Mouse (Mus musculus) hindbrain, embryonic 14.5 days (tissue): ENCODE results near the gene Scd2. TPM values are rescaled to one million over a fixed set of nuclear protein-coding genes. Genes with fewer than 3 reads are reported as not detected.

Experiments used
- ATAC-seq: fragments of 200-750 bp; cut with Nextera tagmentation; 2 replicates; pipeline ENCODE4 v1.8.0; 2017; ENCODE audit warnings: moderate number of reproducible peaks, mild to moderate bottlenecking, moderate TSS enrichment, moderate library complexity; ENCODE audit not compliant: low FRiP score
- DNase-seq: peaks from one replicate; pipeline ENCODE4 v3.0.0-alpha.2; 2015; ENCODE audit warnings: low spot score
- H3K27ac ChIP-seq: fragments of 300-500 bp; sonication (generic); 2 replicates; pipeline ENCODE4 v1.5.1; 2014; ENCODE audit warnings: mild to moderate bottlenecking, moderate library complexity
- H3K27me3 ChIP-seq: fragments of 300-500 bp; sonication (generic); 2 replicates; pipeline ENCODE4 v1.6.1; 2014; ENCODE audit warnings: mild to moderate bottlenecking, low read length, mixed read lengths; ENCODE audit not compliant: control insufficient read depth, insufficient read depth
- H3K36me3 ChIP-seq: fragments of 300-500 bp; sonication (generic); replicated peaks from 2 replicates; pipeline ENCODE4 v1.6.1; 2014; ENCODE audit not compliant: control insufficient read depth, insufficient read depth
- H3K4me1 ChIP-seq: fragments of 300-500 bp; sonication (generic); replicated peaks from 2 replicates; pipeline ENCODE4 v1.6.1; 2014; ENCODE audit warnings: antibody characterized with exemption, low read length, mixed read lengths; ENCODE audit not compliant: control insufficient read depth, insufficient read depth
- H3K4me2 ChIP-seq: fragments of 300-500 bp; sonication (generic); replicated peaks from 2 replicates; pipeline ENCODE4 v1.6.1; 2014; ENCODE audit warnings: mild to moderate bottlenecking, moderate library complexity
- H3K4me3 ChIP-seq: fragments of 300-500 bp; sonication (generic); replicated peaks from 2 replicates; pipeline ENCODE4 v1.5.1; 2014; ENCODE audit warnings: mild to moderate bottlenecking, low read length
- H3K9ac ChIP-seq: fragments of 300-500 bp; sonication (generic); 2 replicates; pipeline ENCODE4 v1.6.1; 2014
- H3K9me3 ChIP-seq: fragments of 300-500 bp; sonication (generic); 2 replicates; pipeline ENCODE4 v1.6.1; 2016; ENCODE audit warnings: low read length; ENCODE audit not compliant: control insufficient read depth
- WGBS: fragments of 180-500 bp; shearing (Covaris S2); extraction: QIAGEN DNeasy Blood & Tissue Kit; methylation state at CpG from one replicate; pipeline ENCODE4 v1.1.7; 2014; 5-methylcytosine and 5-hydroxymethylcytosine counted together
- polyA plus RNA-seq: library from polyadenylated mRNA; unstranded; fragments of >200 nt; fragmentation: Nextera tagmentation; extraction: Ambion mirVana; gene quantifications from 2 replicates; pipeline ENCODE4 v1.2.1, GENCODE M21; 2014

The Scd2 gene
- polyA plus RNA-seq, 1 experiment from 2014 or later: 323 TPM

GRCm38 (mm10) chr19:44312007-44312360, 18.5 kb downstream of the Scd2 start:
- ATAC-seq (no peak; the same call in 1 of the 2 replicates), DNase-seq (no peak)
- H3K36me3 ChIP-seq: peaks cover 16% of the 10 kb centered on the region
- H3K9ac ChIP-seq: no peak overlapping the region
- no peak overlapping the region for H3K27ac ChIP-seq
- 8% methylated on average over 4 of the region's 4 CpGs for WGBS
- H3K4me2 ChIP-seq: no peak overlapping the region
- no peak overlapping the region for H3K4me3 ChIP-seq
- no peaks in the 10 kb centered on the region for H3K9me3 ChIP-seq
- H3K27me3 ChIP-seq: no peaks in the 10 kb centered on the region
- H3K4me1 ChIP-seq: peaks cover 18% of the 10 kb centered on the region

- Histone ChIP-seq H3K4me2 (no peak overlapping the region), H3K9me3 (no peaks in the 10 kb centered on the region), H3K4me3 (no peak overlapping the region), H3K27me3 (no peaks in the 10 kb centered on the region), H3K9ac (no peak overlapping the region), H3K4me1 (peaks cover 18% of the 10 kb centered on the region), H3K27ac (no peak overlapping the region), H3K36me3 (peaks cover 5% of the 10 kb centered on the region)
- DNase-seq (no peak), ATAC-seq (no peak)
- WGBS: 74% methylated on average over 3 of the region's 3 CpGs
Observed at GRCm38 (mm10) chr19:44313066-44313465, 19.6 kb downstream of the Scd2 start.

DNA sequence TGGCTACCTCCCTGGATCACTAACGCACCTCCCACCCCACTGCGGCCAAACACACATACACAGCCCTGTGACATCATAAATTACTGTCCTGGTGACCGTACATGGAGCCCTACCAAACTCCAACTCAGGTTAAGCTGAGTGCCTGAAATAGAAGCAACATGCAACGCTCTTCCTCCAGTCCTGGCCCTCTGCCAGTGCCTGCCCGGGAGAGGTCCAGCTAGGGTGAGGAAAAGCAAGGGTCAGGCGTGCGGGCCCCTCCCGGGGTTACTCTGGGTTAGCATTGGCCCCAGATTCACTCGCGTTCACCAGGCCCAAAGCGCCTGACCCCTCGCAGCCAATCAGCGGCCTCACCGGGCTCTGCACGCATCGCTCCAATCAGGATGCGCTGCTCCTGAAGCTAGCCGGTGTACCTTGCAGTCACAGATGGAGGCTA, 20.9 kb downstream of the Scd2 start:
- Histone ChIP-seq H3K4me2 (peak overlapping the region; percentile 77), H3K36me3 (no peaks in the 10 kb centered on the region; the same call in 1 of the 2 replicates), H3K9ac (peak overlapping the region; percentile 62), H3K27ac (peak overlapping the region; percentile 22), H3K9me3 (no peaks in the 10 kb centered on the region), H3K4me1 (peaks cover 18% of the 10 kb centered on the region), H3K4me3 (peak overlapping the region; percentile 44), H3K27me3 (no peaks in the 10 kb centered on the region)
- ATAC-seq (peak; percentile 90), DNase-seq (peak; percentile 68)
- WGBS: 3% methylated on average over 18 of the region's 18 CpGs

GRCm38 (mm10) chr19:44314871-44315414, 21.5 kb downstream of the Scd2 start:
- Histone ChIP-seq H3K36me3 (no peaks in the 10 kb centered on the region), H3K9me3 (no peaks in the 10 kb centered on the region), H3K4me2 (peak overlapping the region; percentile 77), H3K4me3 (peak overlapping the region; percentile 44), H3K9ac (peak overlapping the region; percentile 62), H3K27ac (no peak overlapping the region; the same call in none of the 2 replicates), H3K27me3 (no peaks in the 10 kb centered on the region), H3K4me1 (peaks cover 18% of the 10 kb centered on the region)
- ATAC-seq: peak; percentile 66
- DNase-seq: no peak
- WGBS: under 1% methylated on average over 11 of the region's 11 CpGs

GRCm38 (mm10) chr19:44316752-44317315, 23.4 kb downstream of the Scd2 start:
- H3K27ac ChIP-seq: no peak overlapping the region
- no peak overlapping the region for H3K9ac ChIP-seq
- no peak overlapping the region for H3K4me3 ChIP-seq
- no peaks in the 10 kb centered on the region for H3K9me3 ChIP-seq
- no peaks in the 10 kb centered on the region for H3K27me3 ChIP-seq
- no peak for DNase-seq
- no peaks in the 10 kb centered on the region for H3K36me3 ChIP-seq
- no peak for ATAC-seq
- 78% methylated on average over 5 of the region's 5 CpGs for WGBS
- peaks cover 8% of the 10 kb centered on the region for H3K4me1 ChIP-seq
- H3K4me2 ChIP-seq: no peak overlapping the region

DNA sequence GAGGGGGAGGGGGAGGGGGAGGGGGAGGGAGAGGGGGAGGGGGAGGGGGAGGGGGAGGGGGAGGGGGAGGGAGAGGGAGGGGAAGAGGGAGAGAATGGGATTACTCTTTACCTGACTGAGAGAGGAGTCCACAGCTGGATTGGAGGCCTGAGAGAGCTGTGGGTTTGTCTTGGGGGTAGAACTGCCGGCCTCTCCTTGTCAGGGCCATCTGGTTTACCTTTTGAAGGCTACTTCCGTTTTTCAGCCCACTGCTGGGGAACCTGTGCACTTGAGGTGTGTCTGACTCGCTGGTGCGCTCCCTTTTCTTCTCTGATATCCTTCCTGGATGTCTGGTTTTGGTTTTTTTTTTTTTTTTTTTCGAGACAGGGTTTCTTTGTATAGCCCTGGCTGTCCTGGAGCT, 23.9 kb downstream of the Scd2 start:
- ATAC-seq (no peak), DNase-seq (no peak)
- H3K9ac ChIP-seq: no peak overlapping the region
- H3K4me3 ChIP-seq: no peak overlapping the region
- WGBS: 85% methylated on average over 5 of the region's 5 CpGs
- no peaks in the 10 kb centered on the region for H3K36me3 ChIP-seq
- H3K27ac ChIP-seq: no peak overlapping the region
- no peaks in the 10 kb centered on the region for H3K9me3 ChIP-seq
- H3K4me1 ChIP-seq: peaks cover 8% of the 10 kb centered on the region
- no peak overlapping the region for H3K4me2 ChIP-seq
- no peaks in the 10 kb centered on the region for H3K27me3 ChIP-seq

DNA sequence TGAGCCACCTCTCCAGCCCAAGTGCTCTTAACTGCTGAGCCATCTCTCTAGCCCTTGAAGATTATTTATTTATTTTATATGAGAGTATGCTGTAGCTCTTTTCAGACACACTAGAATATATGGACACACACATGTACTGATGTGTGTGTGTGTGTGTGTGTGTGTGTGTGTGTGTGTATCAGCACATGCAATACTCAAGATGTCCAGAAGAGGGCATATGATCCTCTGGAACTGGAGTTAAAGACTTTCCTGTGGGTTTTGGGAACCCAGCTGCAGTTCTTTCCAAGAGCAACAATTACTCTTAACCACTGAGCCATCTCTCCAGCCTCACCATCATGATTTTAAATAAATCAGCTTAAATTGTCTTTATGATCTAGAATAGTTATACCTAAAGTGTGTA, 25.1 kb downstream of the Scd2 start:
- Histone ChIP-seq H3K4me2 (no peak overlapping the region), H3K36me3 (no peaks in the 10 kb centered on the region), H3K27ac (no peak overlapping the region), H3K4me3 (no peak overlapping the region), H3K9me3 (no peaks in the 10 kb centered on the region), H3K9ac (no peak overlapping the region), H3K4me1 (peaks cover 8% of the 10 kb centered on the region), H3K27me3 (no peaks in the 10 kb centered on the region)
- no peak for DNase-seq
- ATAC-seq: no peak

GRCm38 (mm10) chr19:44320316-44320715, 26.8 kb downstream of the Scd2 start:
- H3K9ac ChIP-seq: no peak overlapping the region
- no peaks in the 10 kb centered on the region for H3K4me1 ChIP-seq
- no peak overlapping the region for H3K4me2 ChIP-seq
- DNase-seq (no peak), ATAC-seq (no peak)
- no peaks in the 10 kb centered on the region for H3K9me3 ChIP-seq
- H3K4me3 ChIP-seq: no peak overlapping the region
- H3K27ac ChIP-seq: no peak overlapping the region
- no peaks in the 10 kb centered on the region for H3K27me3 ChIP-seq
- H3K36me3 ChIP-seq: no peaks in the 10 kb centered on the region
- 89% methylated on average over 3 of the region's 3 CpGs for WGBS

DNA sequence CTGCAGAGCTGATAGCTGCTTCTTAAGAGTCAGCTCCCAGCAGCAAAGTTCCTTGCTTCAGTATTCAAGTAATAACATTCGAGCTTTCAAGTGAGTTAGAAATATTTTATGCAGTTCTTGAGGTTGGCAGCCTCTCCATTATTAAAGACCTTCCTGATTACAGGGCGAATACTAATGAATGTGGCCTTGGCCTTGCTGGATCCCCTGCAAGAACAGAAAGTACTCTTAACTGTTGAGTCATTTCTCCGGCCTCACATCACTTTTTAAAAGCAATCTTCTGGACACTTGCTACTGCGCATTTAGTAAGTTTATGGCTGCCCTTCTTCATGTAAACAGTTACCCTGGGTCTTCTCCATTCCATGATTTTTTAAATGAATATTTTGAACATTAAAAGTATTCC, 27.7 kb downstream of the Scd2 start:
- Histone ChIP-seq H3K9me3 (no peaks in the 10 kb centered on the region), H3K9ac (no peak overlapping the region), H3K4me3 (no peak overlapping the region), H3K27me3 (no peaks in the 10 kb centered on the region), H3K4me1 (no peaks in the 10 kb centered on the region), H3K27ac (no peak overlapping the region), H3K36me3 (no peaks in the 10 kb centered on the region), H3K4me2 (no peak overlapping the region)
- WGBS: 83% methylated on average over 4 of the region's 4 CpGs
- ATAC-seq (no peak), DNase-seq (no peak)

GRCm38 (mm10) chr19:44321631-44322030, 28.2 kb downstream of the Scd2 start:
- no peaks in the 10 kb centered on the region for H3K9me3 ChIP-seq
- no peaks in the 10 kb centered on the region for H3K4me1 ChIP-seq
- no peak overlapping the region for H3K9ac ChIP-seq
- H3K4me2 ChIP-seq: no peak overlapping the region
- no peak for ATAC-seq
- H3K27me3 ChIP-seq: no peaks in the 10 kb centered on the region
- no peak overlapping the region for H3K27ac ChIP-seq
- H3K4me3 ChIP-seq: no peak overlapping the region
- WGBS: 84% methylated on average over 2 of the region's 2 CpGs
- no peak for DNase-seq
- no peaks in the 10 kb centered on the region for H3K36me3 ChIP-seq
